Mouse (Mus musculus) hindbrain, embryonic 14.5 days (tissue): ENCODE measurements at regions not wholly inside any gene's neighbourhood (a gene's known extent, or its start where the extent isn't known, plus 50 kb on each side); places are given as distances from the start of the nearest gene placed in this dataset.

Source experiments
- ATAC-seq: fragments of 200-750 bp; cut with Nextera tagmentation; 2 replicates; pipeline ENCODE4 v1.8.0; 2017; ENCODE audit warnings: moderate number of reproducible peaks, mild to moderate bottlenecking, moderate TSS enrichment, moderate library complexity; ENCODE audit not compliant: low FRiP score
- DNase-seq: peaks from one replicate; pipeline ENCODE4 v3.0.0-alpha.2; 2015; ENCODE audit warnings: low spot score
- H3K27ac ChIP-seq: fragments of 300-500 bp; sonication (generic); 2 replicates; pipeline ENCODE4 v1.5.1; 2014; ENCODE audit warnings: mild to moderate bottlenecking, moderate library complexity
- H3K27me3 ChIP-seq: fragments of 300-500 bp; sonication (generic); 2 replicates; pipeline ENCODE4 v1.6.1; 2014; ENCODE audit warnings: mild to moderate bottlenecking, low read length, mixed read lengths; ENCODE audit not compliant: control insufficient read depth, insufficient read depth
- H3K36me3 ChIP-seq: fragments of 300-500 bp; sonication (generic); replicated peaks from 2 replicates; pipeline ENCODE4 v1.6.1; 2014; ENCODE audit not compliant: control insufficient read depth, insufficient read depth
- H3K4me1 ChIP-seq: fragments of 300-500 bp; sonication (generic); replicated peaks from 2 replicates; pipeline ENCODE4 v1.6.1; 2014; ENCODE audit warnings: antibody characterized with exemption, low read length, mixed read lengths; ENCODE audit not compliant: control insufficient read depth, insufficient read depth
- H3K4me2 ChIP-seq: fragments of 300-500 bp; sonication (generic); replicated peaks from 2 replicates; pipeline ENCODE4 v1.6.1; 2014; ENCODE audit warnings: mild to moderate bottlenecking, moderate library complexity
- H3K4me3 ChIP-seq: fragments of 300-500 bp; sonication (generic); replicated peaks from 2 replicates; pipeline ENCODE4 v1.5.1; 2014; ENCODE audit warnings: mild to moderate bottlenecking, low read length
- H3K9ac ChIP-seq: fragments of 300-500 bp; sonication (generic); 2 replicates; pipeline ENCODE4 v1.6.1; 2014
- H3K9me3 ChIP-seq: fragments of 300-500 bp; sonication (generic); 2 replicates; pipeline ENCODE4 v1.6.1; 2016; ENCODE audit warnings: low read length; ENCODE audit not compliant: control insufficient read depth
- WGBS: fragments of 180-500 bp; shearing (Covaris S2); extraction: QIAGEN DNeasy Blood & Tissue Kit; methylation state at CpG from one replicate; pipeline ENCODE4 v1.1.7; 2014; 5-methylcytosine and 5-hydroxymethylcytosine counted together

DNA sequence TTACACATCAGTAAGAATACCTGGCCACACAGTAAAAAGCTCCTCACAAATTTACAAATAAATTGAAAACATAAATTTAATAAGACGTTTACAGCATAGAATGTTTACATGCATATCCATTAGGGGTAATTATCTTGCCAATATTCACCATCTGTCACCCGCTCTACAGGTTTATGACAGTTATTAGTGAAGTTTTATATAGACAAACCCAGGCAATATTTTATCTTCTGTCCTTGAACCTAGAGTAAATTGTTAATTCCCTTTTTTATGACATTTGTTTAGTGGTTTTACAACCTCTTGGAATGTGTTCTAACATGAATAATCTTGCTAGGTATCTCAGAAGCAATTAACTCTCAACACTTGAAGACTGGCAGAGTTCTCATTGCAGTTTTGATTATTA is 6458.7 kb downstream of the 9330182O14Rik start:
- Histone ChIP-seq H3K27me3 (no peaks in the 10 kb centered on the region), H3K9ac (no peak overlapping the region), H3K4me2 (no peak overlapping the region), H3K4me3 (no peak overlapping the region), H3K9me3 (no peaks in the 10 kb centered on the region), H3K36me3 (no peaks in the 10 kb centered on the region), H3K4me1 (no peaks in the 10 kb centered on the region), H3K27ac (no peak overlapping the region)
- ATAC-seq = no peak
- WGBS = 80% methylated on average over 2 of the region's 2 CpGs
- no peak for DNase-seq

DNA sequence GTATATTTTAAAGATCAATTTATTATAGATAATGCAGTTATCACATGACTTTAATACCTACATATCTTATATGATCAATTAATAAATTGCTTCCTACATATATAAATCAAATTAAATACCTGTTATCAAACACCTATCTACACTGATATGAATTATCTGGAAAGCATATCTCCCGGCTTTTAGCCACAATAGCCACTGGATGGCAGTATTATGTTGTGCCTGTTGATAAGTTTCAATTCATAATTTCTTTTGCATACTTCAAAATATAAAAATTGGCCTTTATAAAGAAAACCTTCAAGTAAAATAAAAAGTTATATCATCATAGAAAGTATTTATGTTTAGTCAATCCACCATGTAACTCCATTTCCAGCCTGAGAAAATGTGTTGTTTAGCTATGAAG is 6464.2 kb downstream of the 9330182O14Rik start:
- WGBS = 75% methylated on average over 1 of the region's 1 CpGs
- H3K36me3 ChIP-seq = no peaks in the 10 kb centered on the region
- ATAC-seq (no peak), DNase-seq (peak; percentile 50)
- H3K9me3 ChIP-seq = no peaks in the 10 kb centered on the region
- H3K27me3 ChIP-seq = no peaks in the 10 kb centered on the region
- no peak overlapping the region for H3K4me2 ChIP-seq
- H3K27ac ChIP-seq = no peak overlapping the region
- no peak overlapping the region for H3K4me3 ChIP-seq
- no peak overlapping the region for H3K9ac ChIP-seq
- H3K4me1 ChIP-seq = no peaks in the 10 kb centered on the region

DNA sequence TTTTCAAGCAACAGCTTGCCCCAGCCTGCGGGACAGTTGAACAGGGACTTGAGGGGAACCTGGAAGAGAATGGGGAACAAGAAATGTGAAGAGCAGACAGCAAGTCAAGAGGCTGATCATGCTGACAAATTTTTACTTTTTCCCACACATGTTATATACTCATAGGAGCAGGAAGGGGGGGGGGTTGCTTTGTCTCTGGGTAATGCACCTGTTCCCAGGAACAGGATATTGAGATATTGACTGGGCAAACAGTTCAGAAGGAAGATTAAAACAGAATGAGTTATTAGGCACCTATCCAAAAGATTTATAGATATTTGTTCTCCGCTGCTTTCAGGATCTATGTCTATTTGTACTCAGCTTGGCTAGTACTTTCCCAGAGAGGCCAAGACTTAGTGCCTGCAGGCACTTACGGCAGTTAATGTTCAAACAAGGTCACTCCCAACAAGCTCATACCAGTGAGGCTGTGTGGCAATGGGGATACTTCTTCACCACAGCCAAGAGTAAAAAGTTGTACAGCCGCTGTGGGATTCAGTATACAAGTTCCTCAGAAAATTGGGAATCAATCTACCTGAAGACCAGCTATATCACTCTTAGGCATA is 6489.4 kb downstream of the 9330182O14Rik start:
- H3K9ac ChIP-seq = no peak overlapping the region
- H3K4me3 ChIP-seq = no peak overlapping the region
- ATAC-seq = no peak
- no peaks in the 10 kb centered on the region for H3K27me3 ChIP-seq
- no peak overlapping the region for H3K4me2 ChIP-seq
- H3K27ac ChIP-seq = no peak overlapping the region
- no peaks in the 10 kb centered on the region for H3K36me3 ChIP-seq
- WGBS = 89% methylated on average over 4 of the region's 4 CpGs
- no peaks in the 10 kb centered on the region for H3K4me1 ChIP-seq
- DNase-seq = no peak
- H3K9me3 ChIP-seq = no peaks in the 10 kb centered on the region

DNA sequence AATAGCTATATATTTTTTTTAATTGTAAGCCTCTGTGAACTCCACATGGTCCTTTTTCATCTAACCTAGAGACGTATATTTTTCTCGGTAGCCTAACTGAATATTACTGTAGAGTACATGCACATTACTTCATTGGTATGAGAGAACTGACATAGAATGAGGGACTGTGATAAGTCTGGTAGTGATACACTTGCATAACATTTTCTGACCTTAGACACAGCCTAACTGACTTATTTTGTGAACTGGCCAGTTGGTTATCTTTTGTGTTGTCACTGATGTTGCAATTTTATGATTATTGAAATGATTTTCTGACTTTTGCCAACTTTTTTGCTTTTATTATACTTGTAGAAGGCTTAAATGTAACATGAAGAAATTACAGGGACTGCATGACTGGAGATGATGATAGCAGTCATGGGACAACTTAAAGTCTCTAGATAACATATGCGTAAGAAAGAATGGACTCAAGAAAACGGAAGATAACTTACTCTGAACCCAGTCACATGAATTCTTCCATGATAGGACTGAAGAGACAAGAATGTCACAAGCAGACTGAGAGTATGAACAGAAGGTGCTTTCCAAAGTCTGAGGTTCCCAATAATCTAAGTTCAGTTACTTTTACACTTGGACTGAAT is 6491.0 kb downstream of the 9330182O14Rik start:
- H3K36me3 ChIP-seq = no peaks in the 10 kb centered on the region
- no peaks in the 10 kb centered on the region for H3K9me3 ChIP-seq
- no peak overlapping the region for H3K4me2 ChIP-seq
- H3K4me1 ChIP-seq = no peaks in the 10 kb centered on the region
- H3K9ac ChIP-seq = no peak overlapping the region
- H3K4me3 ChIP-seq = no peak overlapping the region
- DNase-seq (no peak), ATAC-seq (no peak)
- no peak overlapping the region for H3K27ac ChIP-seq
- 92% methylated on average over 4 of the region's 4 CpGs for WGBS
- no peaks in the 10 kb centered on the region for H3K27me3 ChIP-seq
